ENCODE assay signal across 20 mouse cellular contexts in the genomic region with DNA sequence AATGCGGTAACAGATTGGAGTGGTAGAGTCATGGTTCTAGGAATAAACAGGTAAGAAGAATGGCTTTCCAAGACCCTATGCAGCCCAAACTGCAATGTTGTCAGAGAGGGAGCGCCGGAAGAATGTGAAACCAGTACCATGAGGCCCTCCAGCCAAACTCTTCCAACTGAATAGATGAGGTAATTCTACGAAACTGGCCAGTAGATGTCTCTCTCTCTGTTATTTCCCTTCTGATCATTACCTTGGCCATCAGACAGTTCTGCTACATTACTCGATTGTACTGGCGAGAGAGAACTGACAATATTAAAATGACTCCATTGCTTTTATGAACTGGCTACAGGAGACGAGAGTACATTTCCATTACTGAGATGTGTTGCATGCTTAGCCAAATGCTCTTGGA.
A peak's percentile ranks its signal among the peaks of the same experiment; 100 is the strongest.
DNase-seq lines count a peak whose midpoint lies in the region; TF ChIP-seq lines count a peak whose summit lies in the region.
"Had no signal": no experiment of that assay in that cellular context is flagged by ENCODE, and none has a peak within 500 bp of the region (broad histone marks: within the 10 kb centered on the region; RNA-seq: fewer than 3 reads in every experiment).

No protein-coding gene starts in this region.

- no peak overlapping the region for H3K27ac ChIP-seq in gastrocnemius, adult 2 months
- H3K27ac ChIP-seq in left cerebral cortex, adult 2 months, result no peak overlapping the region
- H3K27ac ChIP-seq: heart, embryonic 10.5 days; hindbrain, embryonic 13.5 days; kidney, embryonic 15.5 days; lung, embryonic 15.5 days; midbrain, embryonic 15.5 days had no signal

- TF ChIP-seq CTCF in gastrocnemius, adult 2 months (IDR thresholded peaks at IDR 0.05), result peak; percentile 34; the same call in 1 of the 2 replicates
- TF ChIP-seq CTCF in left cerebral cortex, adult 2 months (IDR thresholded peaks at IDR 0.05), result peak; percentile 22; the same call in 1 of the 2 replicates

- no peak for DNase-seq in gastrocnemius, adult 2 months
- no peak for DNase-seq in gastrocnemius, adult 8-10 months (ENCODE audit: low spot score in 2 of 2)
- no peak for DNase-seq in left cerebral cortex, adult 2 months (ENCODE audit: extremely low spot score in 1 of 2, low spot score in 2 of 2)
- DNase-seq in left cerebral cortex, postnatal 36 days (ENCODE audit: low spot score in 2 of 2), result no peak
- DNase-seq in retina, embryonic 14.5 days (ENCODE audit: low spot score), result peak; percentile 29
- no peak for DNase-seq in retina, postnatal 1 day
- DNase-seq in yolk sac, embryonic 10.5 days (ENCODE audit: low spot score), result no peak
- DNase-seq in kidney, adult 11 months, result no peak
- DNase-seq: adrenal gland, postnatal 10 days; B cell, adult 2 months; cerebellum, adult 11 months; gastrocnemius, postnatal 36 days; heart, postnatal 10 days; left cerebral cortex, postnatal 4 days; liver had no signal

- intact Hi-C loops in gastrocnemius, adult 2 months (cut with DNase I), result no loop called here
- intact Hi-C loops in left cerebral cortex, adult 2 months (cut with DNase I), result no loop called here
- intact Hi-C loops in left cerebral cortex, postnatal 36 days (cut with DNase I), result no loop called here

- no peak overlapping the region for H3K4me3 ChIP-seq in gastrocnemius, adult 2 months
- no peak overlapping the region for H3K4me3 ChIP-seq in left cerebral cortex, adult 2 months
- H3K4me3 ChIP-seq: heart, embryonic 10.5 days; hindbrain, embryonic 13.5 days; kidney, embryonic 15.5 days; lung, embryonic 15.5 days; midbrain, embryonic 15.5 days had no signal
